ENCODE assay signal across 11 mouse cellular contexts in genomic region chr8:108592990-108593589, GRCm38 (mm10).
DNase-seq lines count a peak whose midpoint lies in the region; ATAC-seq and TF ChIP-seq lines count a peak whose summit lies in the region.
"Had no signal": no experiment of that assay in that cellular context is flagged by ENCODE, and none has a peak within 500 bp of the region (broad histone marks: within the 10 kb centered on the region; RNA-seq: fewer than 3 reads in every experiment).

No protein-coding gene starts in this region.

- no peaks in the 10 kb centered on the region for H3K27me3 ChIP-seq in heart, postnatal 0 days (ENCODE audit: control insufficient read depth, insufficient read depth, low read length)
- H3K27me3 ChIP-seq in heart, embryonic 12.5 days (replicated peaks): no peaks in the 10 kb centered on the region
- H3K27me3 ChIP-seq in stomach, embryonic 15.5 days (replicated peaks): no peaks in the 10 kb centered on the region
- H3K27me3 ChIP-seq in stomach, postnatal 0 days (ENCODE audit: control insufficient read depth, insufficient read depth, low read length): no peaks in the 10 kb centered on the region
- H3K27me3 ChIP-seq in limb, embryonic 10.5 days (ENCODE audit: low read depth, poor library complexity, severe bottlenecking): no peaks in the 10 kb centered on the region
- H3K27me3 ChIP-seq: midbrain, embryonic 12.5 days had no signal

- no peak for TF ChIP-seq EP300 in heart, postnatal 0 days (IDR thresholded peaks at IDR 0.05; ENCODE audit: low read depth)
- TF ChIP-seq EP300 in stomach, postnatal 0 days (optimal IDR thresholded peaks at IDR 0.05): no peak

- H3K9ac ChIP-seq in heart, postnatal 0 days (replicated peaks; ENCODE audit: low read depth, low read length): no peak overlapping the region
- no peak overlapping the region for H3K9ac ChIP-seq in heart, embryonic 12.5 days
- H3K9ac ChIP-seq in stomach, embryonic 15.5 days: no peak overlapping the region
- H3K9ac ChIP-seq in stomach, postnatal 0 days (ENCODE audit: low read length): no peak overlapping the region
- H3K9ac ChIP-seq: hindbrain, embryonic 13.5 days; midbrain, embryonic 12.5 days had no signal

- DNase-seq in heart, postnatal 0 days (ENCODE audit: low spot score): no peak
- DNase-seq in stomach, postnatal 0 days (ENCODE audit: low spot score): no peak
- no peak for DNase-seq in limb, embryonic 10.5 days (ENCODE audit: low spot score)
- DNase-seq in cerebellum, postnatal 10 days: no peak
- no peak for DNase-seq in spleen, adult 18-20 months
- DNase-seq: right cerebral cortex, postnatal 25 days had no signal

- no peak for TF ChIP-seq CTCF in heart, postnatal 0 days (IDR thresholded peaks at IDR 0.05; ENCODE audit: low read depth)
- TF ChIP-seq CTCF in stomach, postnatal 0 days (IDR thresholded peaks at IDR 0.05; ENCODE audit: low read depth): no peak

- ATAC-seq in heart, postnatal 0 days (ENCODE audit: insufficient read depth, low read depth): no peak
- no peak for ATAC-seq in heart, embryonic 12.5 days (ENCODE audit: insufficient number of reproducible peaks, low FRiP score)
- ATAC-seq in stomach, embryonic 15.5 days (ENCODE audit: insufficient read depth, low FRiP score, low read depth): no peak
- no peak for ATAC-seq in stomach, postnatal 0 days (ENCODE audit: low FRiP score, low TSS enrichment)

- H3K27ac ChIP-seq in heart, postnatal 0 days (ENCODE audit: low read depth): 0 out of 2 replicates have a peak overlapping the region, but pooled peaks have one; percentile 34
- H3K27ac ChIP-seq in heart, embryonic 12.5 days (ENCODE audit: poor library complexity, severe bottlenecking): no peak overlapping the region; the same call in 1 of the 2 replicates
- peak overlapping the region; percentile 32; the same call in 1 of the 2 replicates for H3K27ac ChIP-seq in stomach, embryonic 15.5 days
- H3K27ac ChIP-seq in stomach, postnatal 0 days (replicated peaks): no peak overlapping the region
- peak overlapping the region; percentile 83 for H3K27ac ChIP-seq in limb, embryonic 10.5 days
- H3K27ac ChIP-seq: hindbrain, embryonic 13.5 days; layer of hippocampus, adult 2 months; midbrain, embryonic 12.5 days had no signal

- 71% methylated on average over 13 of the region's 13 CpGs for WGBS in heart, postnatal 0 days
- WGBS in heart, embryonic 12.5 days: 73% methylated on average over 13 of the region's 13 CpGs
- WGBS in stomach, embryonic 15.5 days: 63% methylated on average over 13 of the region's 13 CpGs
- 59% methylated on average over 13 of the region's 13 CpGs for WGBS in stomach, postnatal 0 days
- WGBS in limb, embryonic 10.5 days: 52% methylated on average over 13 of the region's 13 CpGs

- no peak overlapping the region for H3K4me3 ChIP-seq in heart, postnatal 0 days (ENCODE audit: low read depth, low read length)
- no peak overlapping the region for H3K4me3 ChIP-seq in heart, embryonic 12.5 days
- no peak overlapping the region for H3K4me3 ChIP-seq in stomach, embryonic 15.5 days (replicated peaks)
- H3K4me3 ChIP-seq in stomach, postnatal 0 days (ENCODE audit: low read depth, low read length): no peak overlapping the region
- no peak overlapping the region for H3K4me3 ChIP-seq in limb, embryonic 10.5 days
- H3K4me3 ChIP-seq: hindbrain, embryonic 13.5 days; layer of hippocampus, adult 2 months; midbrain, embryonic 12.5 days had no signal

- H3K9me3 ChIP-seq in heart, postnatal 0 days (replicated peaks; ENCODE audit: control insufficient read depth, low read length): no peaks in the 10 kb centered on the region
- no peaks in the 10 kb centered on the region for H3K9me3 ChIP-seq in heart, embryonic 12.5 days (replicated peaks)
- no peaks in the 10 kb centered on the region for H3K9me3 ChIP-seq in stomach, embryonic 15.5 days
- H3K9me3 ChIP-seq in stomach, postnatal 0 days (ENCODE audit: control insufficient read depth, low read length): no peaks in the 10 kb centered on the region
- H3K9me3 ChIP-seq in limb, embryonic 10.5 days (replicated peaks): no peaks in the 10 kb centered on the region
- H3K9me3 ChIP-seq: hindbrain, embryonic 13.5 days; midbrain, embryonic 12.5 days had no signal

- H3K36me3 ChIP-seq in heart, postnatal 0 days (replicated peaks; ENCODE audit: control insufficient read depth, insufficient read depth, low read length): no peaks in the 10 kb centered on the region
- no peaks in the 10 kb centered on the region for H3K36me3 ChIP-seq in heart, embryonic 12.5 days
- H3K36me3 ChIP-seq in stomach, embryonic 15.5 days: no peaks in the 10 kb centered on the region
- H3K36me3 ChIP-seq in stomach, postnatal 0 days (ENCODE audit: control insufficient read depth, insufficient read depth, low read length): no peaks in the 10 kb centered on the region
- H3K36me3 ChIP-seq in limb, embryonic 10.5 days: no peaks in the 10 kb centered on the region
- H3K36me3 ChIP-seq: hindbrain, embryonic 13.5 days; midbrain, embryonic 12.5 days had no signal

- H3K4me2 ChIP-seq in heart, postnatal 0 days (ENCODE audit: low read depth, low read length): no peak overlapping the region
- H3K4me2 ChIP-seq in heart, embryonic 12.5 days: no peak overlapping the region
- no peak overlapping the region for H3K4me2 ChIP-seq in stomach, embryonic 15.5 days
- H3K4me2 ChIP-seq in stomach, postnatal 0 days (replicated peaks; ENCODE audit: low read depth): no peak overlapping the region
- H3K4me2 ChIP-seq: hindbrain, embryonic 13.5 days; midbrain, embryonic 12.5 days had no signal

- no peaks in the 10 kb centered on the region for H3K4me1 ChIP-seq in heart, postnatal 0 days (ENCODE audit: control insufficient read depth, insufficient read depth)
- H3K4me1 ChIP-seq in heart, embryonic 12.5 days (replicated peaks): peaks cover 7% of the 10 kb centered on the region; the same call in 1 of the 2 replicates
- H3K4me1 ChIP-seq in stomach, embryonic 15.5 days: peaks cover 15% of the 10 kb centered on the region
- H3K4me1 ChIP-seq in stomach, postnatal 0 days (replicated peaks; ENCODE audit: control insufficient read depth, insufficient read depth): no peaks in the 10 kb centered on the region
- peaks cover 36% of the 10 kb centered on the region for H3K4me1 ChIP-seq in limb, embryonic 10.5 days

Comparison
In these comparisons a context has a peak if more than half of its experiments do, and no peak if none do; other contexts are left out.
1. H3K27ac ChIP-seq: peak in heart, postnatal 0 days (single experiment), stomach, embryonic 15.5 days (single experiment) and limb, embryonic 10.5 days (single experiment); none in heart, embryonic 12.5 days (single experiment) and stomach, postnatal 0 days (single experiment).